Mouse (Mus musculus): ENCODE data around the gene Prdm13. TPM values are rescaled to one million over a fixed set of nuclear protein-coding genes. Genes with fewer than 3 reads are reported as not detected.

Gene Prdm13
- polyA plus RNA-seq (2012; rRNA removed) = not detected in 2 replicates

GRCm38 (mm10) chr4:21685595-21686091, at the start of gene Prdm13:
TSS of gene Prdm13 (minus strand) at chr4:21685963.

GRCm38 (mm10) chr4:21727615-21728165, 41.9 kb upstream of the Prdm13 start, which contains the start of gene Ccnc:
TSS of gene Ccnc (plus strand) at chr4:21727701.

Other genes with a start within 250 kb of the Prdm13 start
- 7.2 and 8.1 TPM in 2 replicates for gene Ccnc, start 41.7 kb upstream of the Prdm13 start, polyA plus RNA-seq (2012; rRNA removed)
- gene Usp45, start 81.2 kb upstream of the Prdm13 start, polyA plus RNA-seq (2012; rRNA removed) = 10.2 and 13.1 TPM in 2 replicates
- gene Tstd3, start 81.2 kb upstream of the Prdm13 start, polyA plus RNA-seq (2012; rRNA removed) = 8.5 and 9.2 TPM in 2 replicates
- gene Pnisr, start 161.6 kb upstream of the Prdm13 start, polyA plus RNA-seq (2012; rRNA removed) = 57.3 and 59.5 TPM in 2 replicates
- 4.3 and 4.6 TPM in 2 replicates for gene Coq3, start 193.7 kb upstream of the Prdm13 start, polyA plus RNA-seq (2012; rRNA removed)
- gene Faxc, start 245.4 kb upstream of the Prdm13 start, polyA plus RNA-seq (2012; rRNA removed) = 0.05 and 0.10 TPM in 2 replicates

All from liver, embryonic 14 days (tissue).